In genomic region chr11:111961047-111961837, GRCm38 (mm10) we compare ENCODE assay signal across 10 mouse cellular contexts.
A peak's percentile ranks its signal among the peaks of the same experiment; 100 is the strongest.
DNase-seq lines count a peak whose midpoint lies in the region; ATAC-seq lines count a peak whose summit lies in the region.
"Had no signal": no experiment of that assay in that cellular context is flagged by ENCODE, and none has a peak within 500 bp of the region (broad histone marks: within the 10 kb centered on the region; RNA-seq: fewer than 3 reads in every experiment).

No protein-coding gene starts in this region.

- ATAC-seq in cerebellum, adult (ENCODE audit: insufficient number of reproducible peaks, low FRiP score, low TSS enrichment) = no peak
- ATAC-seq in midbrain, embryonic 11.5 days (ENCODE audit: low FRiP score) = no peak
- ATAC-seq in midbrain, embryonic 16.5 days = no peak
- 0 out of 2 replicates have a peak, but pooled peaks have one; percentile 42 for ATAC-seq in hindbrain, embryonic 16.5 days
- ATAC-seq in midbrain, embryonic 14.5 days (ENCODE audit: low FRiP score, low TSS enrichment) = no peak
- ATAC-seq in granulocyte monocyte progenitor cell, adult 5-6 weeks (replicated peaks; ENCODE audit: poor library complexity, severe bottlenecking) = no peak

- 66% methylated on average over 10 of the region's 10 CpGs for WGBS in midbrain, embryonic 11.5 days
- WGBS in midbrain, embryonic 16.5 days = 49% methylated on average over 10 of the region's 10 CpGs
- WGBS in hindbrain, embryonic 16.5 days = 44% methylated on average over 10 of the region's 10 CpGs
- WGBS in midbrain, embryonic 14.5 days = 46% methylated on average over 10 of the region's 10 CpGs

- H3K9ac ChIP-seq in midbrain, embryonic 11.5 days (ENCODE audit: low read length) = no peak overlapping the region
- no peak overlapping the region for H3K9ac ChIP-seq in midbrain, embryonic 16.5 days (ENCODE audit: low read depth, low read length)
- H3K9ac ChIP-seq in hindbrain, embryonic 16.5 days (ENCODE audit: low read depth, low read length) = no peak overlapping the region
- no peak overlapping the region for H3K9ac ChIP-seq in midbrain, embryonic 14.5 days (replicated peaks; ENCODE audit: low read length)
- H3K9ac ChIP-seq: liver, embryonic 14.5 days had no signal

- H3K36me3 ChIP-seq in midbrain, embryonic 11.5 days (ENCODE audit: control insufficient read depth, insufficient read depth, low read length) = no peaks in the 10 kb centered on the region
- no peaks in the 10 kb centered on the region for H3K36me3 ChIP-seq in midbrain, embryonic 16.5 days (ENCODE audit: control insufficient read depth, insufficient read depth, low read length)
- H3K36me3 ChIP-seq in hindbrain, embryonic 16.5 days (ENCODE audit: control insufficient read depth, insufficient read depth, low read length) = no peaks in the 10 kb centered on the region
- no peaks in the 10 kb centered on the region for H3K36me3 ChIP-seq in midbrain, embryonic 14.5 days (ENCODE audit: control insufficient read depth, insufficient read depth, low read length)

- peak overlapping the region; percentile 6; the same call in 1 of the 2 replicates for H3K27ac ChIP-seq in midbrain, embryonic 11.5 days (ENCODE audit: low read depth, low read length)
- H3K27ac ChIP-seq in midbrain, embryonic 16.5 days (ENCODE audit: low read length) = no peak overlapping the region
- no peak overlapping the region for H3K27ac ChIP-seq in hindbrain, embryonic 16.5 days (ENCODE audit: low read depth, low read length)
- H3K27ac ChIP-seq in midbrain, embryonic 14.5 days (replicated peaks; ENCODE audit: low read depth, low read length) = no peak overlapping the region; the same call in 1 of the 2 replicates
- H3K27ac ChIP-seq: liver, embryonic 14.5 days had no signal

- no peaks in the 10 kb centered on the region for H3K27me3 ChIP-seq in midbrain, embryonic 11.5 days (ENCODE audit: control insufficient read depth, insufficient read depth, low read length)
- H3K27me3 ChIP-seq in midbrain, embryonic 16.5 days (ENCODE audit: control insufficient read depth, insufficient read depth, low read depth, low read length) = no peaks in the 10 kb centered on the region
- no peaks in the 10 kb centered on the region for H3K27me3 ChIP-seq in hindbrain, embryonic 16.5 days (replicated peaks; ENCODE audit: control insufficient read depth, insufficient read depth, low read length)
- H3K27me3 ChIP-seq in midbrain, embryonic 14.5 days (ENCODE audit: control insufficient read depth, insufficient read depth, low read length) = no peaks in the 10 kb centered on the region

- peak; percentile 24 to 46 for DNase-seq in cerebellum, postnatal 14 days
- no peak for DNase-seq in midbrain, embryonic 11.5 days (ENCODE audit: low spot score, missing footprints)
- peak; percentile 38 for DNase-seq in midbrain, embryonic 14.5 days
- DNase-seq in spleen, postnatal 4 days (ENCODE audit: low spot score in 2 of 2) = no peak
- DNase-seq: kidney, postnatal 36 days had no signal

- no peaks in the 10 kb centered on the region for H3K9me3 ChIP-seq in midbrain, embryonic 11.5 days (ENCODE audit: control insufficient read depth, low read length)
- no peaks in the 10 kb centered on the region for H3K9me3 ChIP-seq in midbrain, embryonic 16.5 days (replicated peaks; ENCODE audit: control insufficient read depth, low read length, poor library complexity, severe bottlenecking)
- H3K9me3 ChIP-seq in hindbrain, embryonic 16.5 days (ENCODE audit: control insufficient read depth, low read length) = 0 out of 2 replicates have a peak, but pooled peaks cover 2% of the 10 kb centered on the region
- no peaks in the 10 kb centered on the region for H3K9me3 ChIP-seq in midbrain, embryonic 14.5 days (ENCODE audit: control insufficient read depth, low read length)

- H3K4me2 ChIP-seq in midbrain, embryonic 11.5 days = no peak overlapping the region
- H3K4me2 ChIP-seq in midbrain, embryonic 16.5 days (ENCODE audit: low read length) = no peak overlapping the region
- no peak overlapping the region for H3K4me2 ChIP-seq in hindbrain, embryonic 16.5 days (ENCODE audit: low read length)
- H3K4me2 ChIP-seq in midbrain, embryonic 14.5 days (ENCODE audit: low read length) = no peak overlapping the region

- H3K4me1 ChIP-seq in midbrain, embryonic 11.5 days (ENCODE audit: control insufficient read depth, insufficient read depth, low read length) = no peaks in the 10 kb centered on the region
- H3K4me1 ChIP-seq in midbrain, embryonic 16.5 days (ENCODE audit: control insufficient read depth, insufficient read depth, low read length) = peaks cover 2% of the 10 kb centered on the region; the same call in 1 of the 2 replicates
- H3K4me1 ChIP-seq in hindbrain, embryonic 16.5 days (ENCODE audit: control insufficient read depth, insufficient read depth, low read depth, low read length) = peaks cover 5% of the 10 kb centered on the region
- H3K4me1 ChIP-seq in midbrain, embryonic 14.5 days (ENCODE audit: control insufficient read depth, insufficient read depth, low read length) = 0 out of 2 replicates have a peak, but pooled peaks cover 3% of the 10 kb centered on the region

- no peak overlapping the region for H3K4me3 ChIP-seq in midbrain, embryonic 11.5 days (ENCODE audit: low read depth, low read length)
- no peak overlapping the region for H3K4me3 ChIP-seq in midbrain, embryonic 16.5 days (ENCODE audit: low read depth, low read length)
- H3K4me3 ChIP-seq in hindbrain, embryonic 16.5 days (ENCODE audit: low read length) = no peak overlapping the region
- H3K4me3 ChIP-seq in midbrain, embryonic 14.5 days (replicated peaks; ENCODE audit: low read depth, low read length) = no peak overlapping the region

Comparison
In these comparisons a context has a peak if more than half of its experiments do, and no peak if none do; other contexts are left out.
1. DNase-seq: peak in cerebellum, postnatal 14 days (2 of 2) and midbrain, embryonic 14.5 days (single experiment); none in midbrain, embryonic 11.5 days (single experiment) and spleen, postnatal 4 days (0 of 2).